Mouse (Mus musculus): ENCODE measurements around the gene Galnt14.

The Galnt14 gene

GRCm38 (mm10) chr17:73663237-73663636 is 47.0 kb downstream of the Galnt14 start:
- DNase-seq (ENCODE audit: low read depth) = no peak

DNA sequence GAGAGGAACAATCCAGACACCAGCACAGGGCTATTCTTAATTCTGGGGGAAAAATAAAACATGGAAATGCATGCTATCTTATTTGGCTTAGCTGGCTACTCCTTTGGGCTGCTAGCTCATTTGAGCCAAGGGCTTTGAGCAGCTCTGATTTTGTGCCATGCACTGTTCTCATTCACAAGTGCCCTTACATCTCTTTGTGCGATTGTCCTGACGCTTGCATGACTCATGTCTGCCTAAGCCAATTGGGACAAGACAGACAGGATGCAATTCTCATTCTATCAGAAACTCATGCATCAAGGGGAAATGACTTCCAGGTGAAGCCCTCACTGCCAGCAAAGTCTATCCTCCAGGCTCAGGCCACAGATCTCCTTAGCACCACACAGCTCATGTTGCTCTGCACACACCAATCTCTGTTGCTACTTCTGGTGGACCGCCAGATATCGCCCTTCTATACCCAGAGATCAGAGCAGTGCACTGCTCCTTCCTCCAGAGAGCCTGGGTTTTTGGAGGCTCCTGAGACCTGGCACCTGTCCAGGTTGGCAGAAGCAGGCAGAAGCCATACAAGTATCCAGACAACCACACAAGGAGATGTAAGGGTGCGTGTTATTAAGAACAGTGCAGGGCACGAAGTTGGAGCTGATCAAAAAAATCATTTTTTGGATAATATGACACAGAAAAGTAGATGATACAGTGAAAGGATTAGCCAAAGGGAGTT is 51.4 kb downstream of the Galnt14 start:
- DNase-seq (ENCODE audit: low read depth) = no peak

DNA sequence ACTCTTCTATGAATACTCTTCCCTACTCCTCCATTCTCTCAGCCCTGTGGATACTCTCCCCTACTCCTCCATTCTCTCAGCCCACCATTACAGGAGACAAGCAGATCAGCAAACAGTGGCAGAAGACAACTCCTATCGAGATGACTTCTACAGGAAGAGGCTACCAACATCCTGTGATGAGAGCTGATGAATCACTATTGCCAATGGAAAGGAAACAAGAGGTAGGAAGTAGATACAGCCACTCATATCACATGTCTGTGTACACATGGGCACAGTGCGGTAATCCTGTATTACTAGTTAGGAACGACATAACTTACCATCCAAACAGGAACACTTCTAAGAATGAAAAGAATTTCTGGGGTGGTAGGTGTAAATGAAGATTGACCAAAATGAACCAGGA is 53.9 kb downstream of the Galnt14 start:
- DNase-seq (ENCODE audit: low read depth) = no peak

DNA sequence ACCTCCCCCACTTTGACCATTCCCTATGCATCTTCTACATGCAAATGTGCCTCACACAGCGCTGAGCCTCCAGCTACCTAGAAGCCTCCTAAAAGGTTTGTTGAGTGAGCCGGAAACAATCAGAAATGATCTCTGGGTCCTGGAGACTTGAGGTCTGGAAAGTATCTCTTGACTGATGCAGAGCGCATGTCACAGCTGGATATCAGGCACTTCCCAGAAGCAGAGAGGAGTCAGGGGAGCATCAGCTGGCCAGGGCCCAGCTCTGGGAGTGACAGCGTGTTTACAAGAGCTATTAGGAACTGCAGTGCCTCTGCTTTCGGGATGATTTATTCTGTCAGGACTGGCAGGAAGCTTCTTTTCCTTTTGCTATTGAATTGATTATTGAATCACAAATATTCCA is 56.0 kb downstream of the Galnt14 start:
- DNase-seq (ENCODE audit: low read depth) = no peak

DNA sequence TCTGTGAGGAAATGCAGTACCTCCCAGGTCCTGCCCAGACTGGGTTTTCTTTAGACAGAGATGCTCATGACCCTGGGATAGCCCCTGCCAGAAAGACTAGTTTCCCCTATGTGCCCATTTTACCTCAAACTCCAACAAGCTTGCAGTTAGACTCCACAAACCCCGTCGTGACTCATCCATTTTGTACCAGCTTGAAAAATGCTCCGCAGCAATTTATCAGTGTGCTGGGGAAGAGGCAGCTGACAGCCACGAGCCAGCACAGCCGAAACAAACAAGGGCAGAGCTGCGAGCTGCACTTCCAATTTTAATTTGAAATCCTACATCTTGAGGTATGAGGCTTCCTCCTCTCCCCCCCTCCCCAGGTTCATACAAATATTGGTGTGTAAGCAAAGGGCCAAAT is 60.9 kb downstream of the Galnt14 start:
- DNase-seq (ENCODE audit: low read depth) = no peak

- no peak for DNase-seq (ENCODE audit: low read depth)
Measured at GRCm38 (mm10) chr17:73641676-73642075, 68.6 kb downstream of the Galnt14 start.

DNA sequence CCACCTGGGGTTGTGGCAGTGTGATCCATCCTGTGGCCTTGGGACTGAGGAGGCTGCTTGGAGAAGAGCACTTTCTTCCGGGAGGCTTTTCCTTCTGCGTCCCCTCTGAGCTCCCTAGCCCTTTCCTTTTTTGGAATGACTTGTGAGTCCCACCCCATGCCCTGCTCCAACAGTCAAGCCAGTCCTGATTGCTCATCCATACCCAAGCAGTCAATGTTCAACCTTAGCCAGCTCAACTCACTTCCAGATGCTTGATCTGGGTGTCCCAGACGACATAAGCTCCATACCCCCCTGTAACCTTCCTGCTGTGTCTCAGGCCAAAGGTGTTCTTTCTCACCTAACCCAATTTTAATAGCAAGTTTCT is 70.2 kb downstream of the Galnt14 start:
- DNase-seq (ENCODE audit: low read depth) = no peak

- no peak for DNase-seq (ENCODE audit: low read depth)
Measured at GRCm38 (mm10) chr17:73639401-73640116, 70.7 kb downstream of the Galnt14 start.

DNA sequence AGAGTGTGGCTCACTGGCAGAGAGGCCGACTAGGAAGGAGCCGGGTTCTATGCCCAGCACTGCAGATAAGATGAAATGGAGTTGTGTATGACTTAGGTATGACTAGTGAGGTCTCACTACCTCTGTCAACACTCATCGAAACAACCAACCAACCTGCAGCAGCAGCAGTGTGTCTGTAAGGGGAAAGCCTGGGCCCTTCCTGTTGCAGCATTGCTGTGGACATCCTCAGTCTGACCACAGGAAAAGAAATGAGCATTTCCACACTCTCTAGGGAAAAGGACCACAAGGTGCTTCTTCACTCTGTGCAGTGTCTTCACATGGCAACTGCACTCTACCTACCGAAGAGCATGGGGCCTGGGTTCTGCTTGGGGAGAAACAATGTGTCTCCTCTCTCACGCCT is 73.3 kb downstream of the Galnt14 start:
- no peak for DNase-seq (ENCODE audit: low read depth)

GRCm38 (mm10) chr17:73634896-73635295 is 75.4 kb downstream of the Galnt14 start:
- no peak for DNase-seq (ENCODE audit: low read depth)

DNA sequence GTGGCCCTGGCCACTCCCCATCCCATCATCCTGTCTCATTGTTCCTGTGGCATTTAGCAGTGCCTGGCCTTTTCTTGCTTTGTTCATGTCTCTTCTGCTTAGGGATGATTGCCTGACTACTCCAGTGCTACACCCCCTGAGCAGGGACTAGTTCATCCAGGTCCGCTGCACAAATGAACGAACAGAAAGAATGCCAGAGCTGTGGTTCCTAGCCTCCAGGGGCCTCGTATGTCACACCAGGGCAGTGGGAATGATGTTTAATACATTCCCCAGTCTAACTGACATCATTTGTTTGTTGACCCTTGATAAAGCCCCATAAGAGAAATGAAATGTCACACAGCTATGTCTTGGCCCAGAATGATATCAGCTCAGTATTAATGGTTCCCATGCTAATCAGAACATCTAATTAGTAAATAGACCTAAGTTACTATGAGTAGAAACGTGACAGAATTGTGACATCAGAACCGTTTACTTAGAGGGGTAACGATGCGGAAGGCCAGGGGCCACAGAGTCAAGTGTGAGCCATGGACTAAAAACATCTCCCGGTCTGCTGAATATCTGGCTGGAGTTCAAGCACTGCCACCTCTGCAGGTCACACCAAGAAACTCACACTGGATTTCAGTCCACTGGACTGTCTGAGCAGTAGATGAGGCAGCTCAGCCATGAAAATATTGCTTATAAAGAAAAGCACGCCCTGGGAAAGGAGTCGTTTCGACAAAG is 76.1 kb downstream of the Galnt14 start:
- DNase-seq (ENCODE audit: low read depth) = no peak

DNA sequence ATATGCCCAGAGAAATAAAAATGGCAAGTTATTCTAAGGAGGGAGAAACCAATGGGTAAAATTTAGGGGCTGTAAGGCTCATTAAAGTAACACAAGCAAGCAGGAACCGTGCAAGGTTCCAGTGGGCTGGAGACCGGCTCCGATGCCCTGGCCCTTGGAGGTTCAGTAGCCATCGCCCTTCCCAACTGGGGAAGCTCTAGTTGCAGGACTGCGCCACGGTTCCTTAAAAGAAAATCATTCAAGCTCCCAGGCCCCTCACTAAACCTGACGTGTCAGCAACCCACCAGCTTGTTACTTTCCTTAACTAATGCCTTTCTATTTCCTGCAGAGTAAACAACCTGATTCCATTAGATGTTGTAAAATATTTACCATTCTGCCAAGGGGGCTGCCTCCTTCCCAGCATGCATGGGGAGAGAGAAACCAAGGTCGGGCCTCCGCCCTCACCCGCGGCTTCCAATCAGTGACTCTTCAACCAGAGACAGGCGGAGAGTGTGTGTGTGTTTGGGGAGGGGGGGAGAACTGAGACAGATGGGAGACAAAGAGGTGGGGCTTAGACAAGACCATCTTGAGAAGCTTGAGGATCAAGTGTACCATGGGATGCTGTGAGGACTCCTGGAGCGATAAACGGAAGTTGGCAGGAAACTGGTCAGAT is 81.9 kb downstream of the Galnt14 start:
- no peak for DNase-seq (ENCODE audit: low read depth)

DNA sequence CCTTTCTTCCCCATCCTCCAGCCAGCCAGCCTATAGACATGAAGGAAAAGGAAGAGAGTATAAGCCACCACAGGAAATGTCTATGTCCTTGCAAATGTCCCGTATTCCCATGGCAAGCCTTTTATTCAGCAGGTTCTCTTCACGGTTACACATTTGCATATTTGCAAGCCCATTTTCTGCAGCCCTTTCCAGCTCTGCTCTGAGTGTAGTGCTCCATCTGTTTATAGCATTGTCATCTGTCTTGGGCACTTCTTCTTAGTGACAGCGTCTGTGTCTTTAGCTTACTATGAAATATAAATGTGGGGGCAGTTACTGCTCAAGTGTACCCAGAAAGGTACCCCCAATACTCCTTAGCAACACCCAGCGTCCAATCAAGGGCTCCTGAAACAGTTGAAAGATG is 83.3 kb downstream of the Galnt14 start:
- no peak for DNase-seq (ENCODE audit: low read depth)

DNA sequence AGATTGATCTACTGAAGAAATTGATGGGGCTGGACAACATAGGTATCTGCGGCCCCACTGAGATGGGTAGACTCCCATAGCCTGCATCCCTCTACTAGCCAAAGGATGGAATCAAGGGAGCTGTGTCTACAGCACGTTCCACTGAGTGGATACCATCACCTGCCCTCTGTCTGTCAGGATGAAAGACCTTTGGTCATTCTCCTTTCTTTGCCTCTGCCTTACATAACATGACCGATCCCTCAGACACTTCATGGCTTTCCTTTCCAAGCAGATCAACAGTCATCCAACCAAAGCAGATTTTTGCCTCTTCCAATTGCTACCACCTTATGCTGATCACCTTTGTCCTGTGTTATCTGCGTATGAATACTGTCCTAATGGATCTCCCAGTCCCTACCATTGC is 90.2 kb downstream of the Galnt14 start:
- DNase-seq (ENCODE audit: low read depth) = no peak

DNA sequence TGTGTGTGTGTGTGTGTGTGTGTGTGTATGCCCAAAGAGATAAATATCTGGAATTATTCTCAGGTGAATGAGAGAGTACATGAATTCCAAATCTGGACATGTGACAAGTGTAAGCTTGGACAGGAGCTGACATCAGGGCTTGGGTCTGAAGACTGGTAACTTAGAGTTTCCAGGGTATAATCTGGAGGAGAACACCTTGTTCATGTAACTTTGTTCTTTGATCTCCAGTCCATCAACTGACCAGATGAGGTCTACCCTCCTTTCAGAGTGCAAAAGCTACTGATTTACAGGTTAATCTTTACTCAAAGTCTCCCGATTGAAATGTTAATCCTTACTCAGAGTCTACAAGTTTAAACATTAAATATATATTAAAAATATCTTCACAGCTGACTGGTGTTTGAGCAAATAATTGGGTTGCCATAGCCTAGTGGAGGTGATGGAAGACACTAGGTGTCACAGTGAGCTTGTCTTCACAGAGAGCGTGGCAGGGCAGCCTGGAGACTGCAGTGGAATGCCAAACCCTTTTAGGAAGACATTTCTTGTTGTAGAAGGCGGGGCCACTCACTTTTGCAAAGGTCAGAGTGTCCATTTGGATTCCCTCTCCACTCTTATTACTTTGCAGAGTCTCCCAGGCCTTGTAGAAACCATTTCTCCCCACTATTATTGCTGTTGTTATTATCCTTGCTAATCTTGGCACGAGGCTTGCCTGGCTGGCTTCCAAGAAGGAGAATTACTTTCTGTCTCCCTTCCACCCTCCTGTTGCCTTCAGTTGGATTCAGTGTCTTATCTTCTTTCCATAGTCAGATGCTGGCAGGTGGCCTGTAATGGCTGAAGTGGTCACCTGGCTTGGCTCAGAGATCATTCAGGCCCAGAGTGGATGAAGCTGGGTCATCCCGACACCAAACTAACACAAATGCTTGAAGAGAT is 107.4 kb downstream of the Galnt14 start:
- no peak for DNase-seq (ENCODE audit: low read depth)

DNA sequence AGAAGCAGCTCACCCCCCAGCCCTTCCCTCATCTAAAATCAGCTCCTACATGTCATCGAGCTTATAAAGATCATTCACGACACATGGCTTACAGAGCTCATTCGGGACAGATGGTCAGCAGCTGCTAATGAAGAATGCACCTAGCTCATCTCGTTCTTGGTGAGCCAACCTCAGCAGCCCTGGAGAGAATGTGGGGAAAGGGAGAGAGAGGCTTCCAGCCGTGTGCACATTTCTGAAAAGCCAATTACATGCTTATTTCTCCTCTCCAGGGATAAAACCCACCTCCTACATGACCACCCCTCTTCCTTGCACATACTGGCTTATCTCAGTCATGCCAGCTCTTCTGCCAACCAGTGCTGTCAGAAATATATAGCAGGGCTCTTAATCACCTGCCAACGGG is 110.3 kb downstream of the Galnt14 start:
- no peak for DNase-seq (ENCODE audit: low read depth)

DNA sequence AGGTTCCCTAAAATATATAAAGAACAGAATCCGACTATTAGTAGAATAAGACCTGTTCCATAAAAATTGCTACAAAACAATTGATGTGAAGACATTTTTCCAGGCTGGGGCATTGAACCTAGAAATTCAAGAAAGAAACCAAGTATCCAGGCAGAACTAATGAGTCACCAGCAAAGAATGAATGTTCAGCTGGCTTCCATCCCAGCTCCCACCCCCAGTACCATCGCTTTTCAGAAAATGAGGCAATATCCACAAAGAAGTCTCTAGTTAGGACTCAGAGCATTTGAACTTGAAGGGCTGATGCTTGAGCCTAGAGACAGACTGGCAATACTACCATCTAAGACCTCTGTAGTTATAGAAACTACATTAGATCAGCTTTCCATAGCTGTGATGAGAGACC is 118.2 kb downstream of the Galnt14 start:
- DNase-seq (ENCODE audit: low read depth) = no peak

- DNase-seq (ENCODE audit: low read depth) = no peak
Measured at GRCm38 (mm10) chr17:73587573-73587972, 122.7 kb downstream of the Galnt14 start.

DNA sequence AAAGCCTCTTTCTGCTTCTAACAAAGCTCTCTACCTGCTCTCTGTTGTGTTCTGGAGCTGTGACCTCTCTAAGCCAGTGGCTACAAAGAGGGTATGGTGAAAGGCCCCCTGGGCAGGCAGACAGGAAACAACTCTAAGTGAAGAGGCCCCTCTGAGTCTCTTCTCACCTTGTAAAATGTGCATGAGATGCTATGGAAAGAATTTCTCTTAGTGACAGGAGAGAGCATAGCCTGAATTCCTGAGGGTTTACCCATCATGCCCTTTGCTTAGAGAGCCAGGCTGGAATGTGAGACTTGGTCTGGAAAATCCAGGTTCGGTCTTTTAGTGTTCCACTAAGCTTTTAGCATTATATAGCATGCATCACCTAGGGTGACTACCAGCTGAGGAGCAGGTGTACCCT is 136.1 kb downstream of the Galnt14 start:
- DNase-seq (ENCODE audit: low read depth) = no peak

GRCm38 (mm10) chr17:73572881-73573280 is 137.4 kb downstream of the Galnt14 start:
- DNase-seq (ENCODE audit: low read depth) = no peak

- peak; percentile 67 for DNase-seq (ENCODE audit: low read depth)
Measured at GRCm38 (mm10) chr17:73572440-73572839, 137.8 kb downstream of the Galnt14 start.

- no peak for DNase-seq (ENCODE audit: low read depth)
Measured at GRCm38 (mm10) chr17:73571961-73572360, 138.3 kb downstream of the Galnt14 start.

All from naive thymus-derived CD4-positive, alpha-beta T cell, adult 2 months (primary cell).